Mouse (Mus musculus) embryonic facial prominence, embryonic 12.5 days (tissue): ENCODE data around the gene Thada. TPM values are rescaled to one million over a fixed set of nuclear protein-coding genes. Genes with fewer than 3 reads are reported as not detected.
"Not testable (repeated sequence)": the region's sequence is repeated elsewhere in the genome, so short reads cannot be mapped to it uniquely, and the experiment has no call there.

Experiments
- ATAC-seq: fragments of 200-750 bp; cut with Nextera tagmentation; 2 replicates; pipeline ENCODE4 v1.8.0; 2017; ENCODE audit not compliant: insufficient number of reproducible peaks, insufficient read depth, low FRiP score, low TSS enrichment
- H3K27ac ChIP-seq: fragments of 300-500 bp; sonication (generic); 2 replicates; pipeline ENCODE4 v1.5.1; 2016; ENCODE audit warnings: mild to moderate bottlenecking
- H3K27me3 ChIP-seq: fragments of 300-500 bp; sonication (generic); 2 replicates; pipeline ENCODE4 v1.6.1; 2016; ENCODE audit warnings: mild to moderate bottlenecking, moderate library complexity
- H3K36me3 ChIP-seq: fragments of 300-500 bp; sonication (generic); 2 replicates; pipeline ENCODE4 v1.6.1; 2016; ENCODE audit warnings: mild to moderate bottlenecking
- H3K4me1 ChIP-seq: fragments of 300-500 bp; sonication (generic); 2 replicates; pipeline ENCODE4 v1.6.1; 2016
- H3K4me2 ChIP-seq: fragments of 300-500 bp; sonication (generic); replicated peaks from 2 replicates; pipeline ENCODE4 v1.6.1; 2016; ENCODE audit warnings: mild to moderate bottlenecking, moderate library complexity
- H3K4me3 ChIP-seq: fragments of 300-500 bp; sonication (generic); 2 replicates; pipeline ENCODE4 v1.5.1; 2016; ENCODE audit warnings: mild to moderate bottlenecking
- H3K9ac ChIP-seq: fragments of 300-500 bp; sonication (generic); 2 replicates; pipeline ENCODE4 v1.6.1; 2016; ENCODE audit warnings: mild to moderate bottlenecking, moderate library complexity
- H3K9me3 ChIP-seq: fragments of 300-500 bp; sonication (generic); 2 replicates; pipeline ENCODE4 v1.6.1; 2016; ENCODE audit warnings: mild to moderate bottlenecking, moderate library complexity
- WGBS: fragments of 180-500 bp; shearing (Covaris S2); methylation state at CpG from one replicate; pipeline ENCODE4 v1.1.7; 2016; 5-methylcytosine and 5-hydroxymethylcytosine counted together
- polyA plus RNA-seq: library from polyadenylated mRNA; unstranded; fragments of >200 nt; fragmentation: Nextera tagmentation; extraction: Ambion mirVana; gene quantifications from 2 replicates; pipeline ENCODE4 v1.2.1, GENCODE M21; 2016

Thada gene
- polyA plus RNA-seq, 1 experiment from 2014 or later, result 10.2 TPM

DNA sequence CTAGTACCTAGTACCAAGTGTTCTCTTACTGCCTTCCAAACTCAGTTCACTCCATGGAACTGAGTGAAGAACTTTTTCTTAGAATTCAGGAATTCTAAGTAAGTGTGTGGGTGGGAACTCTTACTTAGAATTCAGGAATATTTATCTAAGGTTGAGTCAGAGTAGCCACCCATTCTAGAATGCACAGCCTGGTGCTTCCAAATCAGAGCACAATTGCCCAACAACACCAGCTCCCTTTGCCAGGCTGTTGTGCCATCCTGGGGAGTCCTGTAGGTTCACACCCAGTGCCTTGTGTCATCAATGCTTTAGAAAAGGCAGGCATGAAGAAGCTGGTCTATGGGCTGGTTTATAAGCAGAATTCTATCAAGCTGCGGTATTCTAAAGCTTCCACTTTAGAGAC lies 145.4 kb downstream of the Thada start:
- no peak for ATAC-seq
- Histone ChIP-seq H3K36me3 (no peaks in the 10 kb centered on the region), H3K4me3 (no peak overlapping the region), H3K4me1 (peaks cover 18% of the 10 kb centered on the region; the same call in 1 of the 2 replicates), H3K27me3 (no peaks in the 10 kb centered on the region), H3K27ac (no peak overlapping the region), H3K9me3 (no peaks in the 10 kb centered on the region), H3K9ac (no peak overlapping the region), H3K4me2 (no peak overlapping the region)
- WGBS, result 92% methylated on average over 1 of the region's 1 CpGs

DNA sequence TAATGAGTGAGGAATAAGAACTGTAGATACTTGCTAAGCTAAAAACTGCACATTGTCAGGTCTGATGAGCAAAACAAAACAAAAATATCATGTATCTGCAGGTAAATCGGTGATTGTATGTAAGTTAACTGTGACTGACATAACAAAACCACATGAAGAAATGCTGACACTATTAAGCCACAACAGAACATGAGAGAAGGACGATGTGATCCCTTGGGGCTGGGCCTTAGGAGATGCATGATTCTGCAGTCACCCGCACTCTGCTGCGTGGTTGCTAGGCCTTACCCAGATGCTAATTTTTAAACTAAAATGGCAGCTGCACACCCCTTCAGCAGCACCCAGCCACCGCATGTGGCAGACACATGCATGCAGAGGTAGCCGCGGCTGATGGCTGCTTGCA lies 151.7 kb downstream of the Thada start:
- no peaks in the 10 kb centered on the region for H3K27me3 ChIP-seq
- no peak for ATAC-seq
- H3K4me2 ChIP-seq, result no peak overlapping the region
- H3K4me1 ChIP-seq, result no peaks in the 10 kb centered on the region
- no peak overlapping the region for H3K4me3 ChIP-seq
- H3K9ac ChIP-seq, result no peak overlapping the region
- H3K27ac ChIP-seq, result no peak overlapping the region
- 85% methylated on average over 7 of the region's 7 CpGs for WGBS
- H3K36me3 ChIP-seq, result peaks cover 5% of the 10 kb centered on the region
- H3K9me3 ChIP-seq, result no peaks in the 10 kb centered on the region

DNA sequence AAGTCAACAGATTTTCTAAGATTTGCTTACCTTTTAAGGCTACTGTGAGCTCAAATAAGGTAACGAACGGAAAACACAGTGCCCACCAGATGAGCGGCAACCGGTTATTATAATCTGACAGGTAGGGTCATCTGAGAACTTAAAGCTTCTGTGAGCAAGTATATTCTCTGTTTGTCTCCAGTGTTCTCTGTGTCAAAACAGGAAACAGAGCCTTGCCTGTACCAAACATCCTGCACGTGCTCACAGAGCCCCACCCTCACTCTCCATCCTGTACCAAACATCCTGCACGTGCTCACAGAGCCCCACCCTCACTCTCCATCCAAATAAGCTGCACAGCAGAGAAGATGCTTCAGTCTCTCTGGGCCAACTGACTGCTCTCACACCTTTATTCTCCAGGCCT lies 152.5 kb downstream of the Thada start:
- Histone ChIP-seq H3K4me1 (no peaks in the 10 kb centered on the region), H3K4me3 (no peak overlapping the region), H3K9me3 (no peaks in the 10 kb centered on the region), H3K4me2 (no peak overlapping the region), H3K36me3 (peaks cover 14% of the 10 kb centered on the region), H3K27ac (no peak overlapping the region), H3K9ac (no peak overlapping the region), H3K27me3 (no peaks in the 10 kb centered on the region)
- ATAC-seq, result no peak
- WGBS, result 69% methylated on average over 6 of the region's 6 CpGs

DNA sequence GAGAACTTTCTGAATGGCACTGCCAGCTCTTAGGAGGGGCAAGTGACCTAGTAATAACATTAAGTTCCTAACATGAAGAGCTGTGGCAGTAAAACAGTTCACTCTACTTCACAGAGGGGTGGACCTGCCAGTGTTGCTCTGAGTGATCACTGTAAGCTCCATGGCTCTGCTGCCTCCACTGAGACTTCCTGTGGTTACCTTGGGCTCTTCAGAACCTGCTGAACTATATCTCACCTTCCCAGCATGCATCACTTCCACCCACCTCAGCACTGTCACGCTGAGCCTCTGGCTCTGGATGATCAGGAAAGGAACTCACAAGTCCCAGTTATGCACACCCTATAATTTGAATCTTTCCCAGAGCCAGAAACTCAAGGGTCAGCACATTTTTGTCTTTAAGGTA lies 159.9 kb downstream of the Thada start:
- no peak overlapping the region for H3K4me2 ChIP-seq
- peaks cover 18% of the 10 kb centered on the region for H3K36me3 ChIP-seq
- no peak for ATAC-seq

DNA sequence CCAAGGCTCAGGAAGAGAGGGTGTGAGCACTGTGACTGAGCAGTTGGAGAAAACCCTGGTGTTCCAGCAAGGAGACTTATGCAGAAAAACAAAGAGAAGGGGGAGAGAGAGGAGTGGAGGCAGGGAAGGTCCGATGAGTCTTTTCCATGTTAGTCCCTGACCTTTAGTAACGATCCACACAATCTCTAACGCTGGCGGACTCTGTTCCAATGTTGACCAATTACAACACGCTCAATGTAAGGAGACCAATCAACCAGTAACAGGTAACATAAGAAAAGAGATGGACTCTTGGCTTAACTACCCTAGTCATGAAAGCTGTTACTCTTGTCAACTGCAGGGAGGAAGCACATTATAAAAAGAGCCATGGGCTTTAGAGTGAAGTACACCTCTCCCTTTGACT lies 160.9 kb downstream of the Thada start:
- H3K4me3 ChIP-seq, result no peak overlapping the region
- ATAC-seq, result no peak
- H3K27me3 ChIP-seq, result no peaks in the 10 kb centered on the region
- no peak overlapping the region for H3K9ac ChIP-seq
- H3K36me3 ChIP-seq, result peaks cover 18% of the 10 kb centered on the region
- 94% methylated on average over 5 of the region's 5 CpGs for whole genome bisulfite sequencing
- H3K27ac ChIP-seq, result no peak overlapping the region
- 0 out of 2 replicates have a peak, but pooled peaks cover 11% of the 10 kb centered on the region for H3K4me1 ChIP-seq
- no peaks in the 10 kb centered on the region for H3K9me3 ChIP-seq
- no peak overlapping the region for H3K4me2 ChIP-seq

More for the DNA sequence above, 159.9 kb downstream of the Thada start:
- Histone ChIP-seq H3K9ac (no peak overlapping the region), H3K27ac (no peak overlapping the region), H3K27me3 (no peaks in the 10 kb centered on the region), H3K9me3 (no peaks in the 10 kb centered on the region), H3K4me1 (0 out of 2 replicates have a peak, but pooled peaks cover 11% of the 10 kb centered on the region), H3K4me3 (no peak overlapping the region)
- WGBS, result 73% methylated on average over 1 of the region's 1 CpGs

DNA sequence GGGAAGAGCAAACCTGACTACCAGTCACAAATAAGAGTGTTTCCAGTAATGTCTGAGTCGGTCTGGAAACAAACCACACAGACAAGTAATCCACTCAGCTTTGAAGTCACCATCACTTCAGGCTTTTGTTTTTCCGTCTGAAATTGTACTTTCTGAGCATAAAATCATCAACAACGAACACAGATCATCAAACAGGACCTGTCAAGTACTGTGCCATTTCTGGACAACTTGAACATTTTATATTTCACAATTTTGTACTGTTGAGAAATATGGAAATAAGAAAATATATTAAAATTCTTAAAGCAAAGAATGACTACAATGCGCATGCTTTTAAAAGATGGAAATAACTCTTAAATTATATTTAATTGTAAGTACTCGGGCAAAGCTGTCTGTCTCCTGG lies 161.9 kb downstream of the Thada start:
- Histone ChIP-seq H3K36me3 (peaks cover 11% of the 10 kb centered on the region), H3K4me3 (no peak overlapping the region), H3K27ac (no peak overlapping the region), H3K9me3 (no peaks in the 10 kb centered on the region), H3K9ac (no peak overlapping the region), H3K4me1 (0 out of 2 replicates have a peak, but pooled peaks cover 11% of the 10 kb centered on the region), H3K4me2 (no peak overlapping the region), H3K27me3 (no peaks in the 10 kb centered on the region)
- ATAC-seq, result no peak
- 80% methylated on average over 5 of the region's 5 CpGs for WGBS

DNA sequence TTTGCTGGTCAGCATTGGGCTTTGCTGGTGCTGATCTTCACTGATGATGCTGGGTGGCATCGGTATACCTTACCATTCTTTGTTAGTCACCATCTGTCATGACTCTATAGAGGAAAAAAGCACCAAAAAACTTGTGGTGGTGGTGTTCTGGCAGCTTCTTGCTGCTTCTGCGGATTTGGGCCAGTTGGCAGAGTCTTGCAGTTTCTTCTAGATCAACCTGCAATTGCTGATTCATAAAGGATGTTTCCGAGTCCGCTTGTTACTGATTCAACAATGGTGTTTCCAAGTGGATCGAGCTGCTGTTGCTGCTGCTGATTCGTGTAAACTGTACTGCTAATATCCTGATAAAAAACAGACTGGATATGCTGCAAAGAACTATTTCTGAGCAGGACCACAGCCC lies 168.0 kb downstream of the Thada start:
- Histone ChIP-seq H3K4me1 (0 out of 2 replicates have a peak, but pooled peaks cover 3% of the 10 kb centered on the region), H3K9ac (no peak overlapping the region), H3K4me3 (no peak overlapping the region), H3K36me3 (peaks cover 4% of the 10 kb centered on the region; the same call in 1 of the 2 replicates), H3K9me3 (no peaks in the 10 kb centered on the region), H3K27ac (no peak overlapping the region), H3K4me2 (no peak overlapping the region), H3K27me3 (no peaks in the 10 kb centered on the region)
- 95% methylated on average over 6 of the region's 6 CpGs for WGBS
- no peak for ATAC-seq

DNA sequence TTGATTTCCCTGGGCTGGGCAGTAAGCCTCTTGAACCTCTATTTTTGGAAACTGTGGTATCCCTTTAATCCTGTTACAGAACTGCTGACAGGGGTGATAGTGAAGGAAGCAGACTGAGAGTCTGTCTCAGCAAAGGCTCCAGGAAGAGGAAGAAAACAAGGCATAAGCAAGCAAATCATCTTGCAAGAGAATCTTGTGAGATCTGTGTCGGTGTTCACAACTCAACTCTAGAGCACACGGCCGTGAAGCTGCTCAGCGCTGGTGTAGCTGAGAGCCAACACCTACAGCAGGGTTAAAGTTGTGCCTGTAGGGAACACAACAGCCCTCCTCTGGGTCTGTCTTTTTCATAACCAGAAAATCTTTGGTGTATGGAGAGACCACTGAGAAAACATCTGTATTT lies 172.8 kb downstream of the Thada start:
- H3K9me3 ChIP-seq, result no peaks in the 10 kb centered on the region
- H3K4me3 ChIP-seq, result no peak overlapping the region
- 90% methylated on average over 4 of the region's 4 CpGs for WGBS
- H3K27ac ChIP-seq, result no peak overlapping the region
- ATAC-seq, result no peak
- peaks cover 7% of the 10 kb centered on the region; the same call in 1 of the 2 replicates for H3K36me3 ChIP-seq
- H3K9ac ChIP-seq, result no peak overlapping the region
- H3K4me2 ChIP-seq, result no peak overlapping the region
- no peaks in the 10 kb centered on the region for H3K27me3 ChIP-seq
- H3K4me1 ChIP-seq, result no peaks in the 10 kb centered on the region

DNA sequence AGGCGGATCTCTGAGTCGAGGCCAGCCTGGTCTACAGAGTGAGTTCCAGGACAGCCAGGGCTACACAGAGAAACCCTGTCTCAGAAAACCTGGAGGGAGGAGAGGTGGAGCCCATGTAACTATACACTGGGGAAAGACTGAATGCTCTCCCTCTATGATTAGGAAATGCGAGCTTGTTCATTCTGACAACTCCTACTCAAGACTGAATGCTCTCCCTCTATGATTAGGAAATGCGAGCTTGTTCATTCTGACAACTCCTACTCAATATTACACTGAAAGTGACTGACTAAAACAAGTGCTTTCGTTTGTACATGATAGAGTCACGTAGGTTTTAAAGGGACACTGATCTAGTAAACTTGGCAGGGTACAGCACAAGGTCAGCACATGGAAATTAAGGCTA lies 174.8 kb downstream of the Thada start:
- not testable (repeated sequence) for H3K9me3 ChIP-seq, H3K9ac ChIP-seq, H3K36me3 ChIP-seq, H3K4me1 ChIP-seq, ATAC-seq, H3K27me3 ChIP-seq, H3K4me3 ChIP-seq, H3K4me2 ChIP-seq, H3K27ac ChIP-seq
- 89% methylated on average over 6 of the region's 6 CpGs for WGBS

DNA sequence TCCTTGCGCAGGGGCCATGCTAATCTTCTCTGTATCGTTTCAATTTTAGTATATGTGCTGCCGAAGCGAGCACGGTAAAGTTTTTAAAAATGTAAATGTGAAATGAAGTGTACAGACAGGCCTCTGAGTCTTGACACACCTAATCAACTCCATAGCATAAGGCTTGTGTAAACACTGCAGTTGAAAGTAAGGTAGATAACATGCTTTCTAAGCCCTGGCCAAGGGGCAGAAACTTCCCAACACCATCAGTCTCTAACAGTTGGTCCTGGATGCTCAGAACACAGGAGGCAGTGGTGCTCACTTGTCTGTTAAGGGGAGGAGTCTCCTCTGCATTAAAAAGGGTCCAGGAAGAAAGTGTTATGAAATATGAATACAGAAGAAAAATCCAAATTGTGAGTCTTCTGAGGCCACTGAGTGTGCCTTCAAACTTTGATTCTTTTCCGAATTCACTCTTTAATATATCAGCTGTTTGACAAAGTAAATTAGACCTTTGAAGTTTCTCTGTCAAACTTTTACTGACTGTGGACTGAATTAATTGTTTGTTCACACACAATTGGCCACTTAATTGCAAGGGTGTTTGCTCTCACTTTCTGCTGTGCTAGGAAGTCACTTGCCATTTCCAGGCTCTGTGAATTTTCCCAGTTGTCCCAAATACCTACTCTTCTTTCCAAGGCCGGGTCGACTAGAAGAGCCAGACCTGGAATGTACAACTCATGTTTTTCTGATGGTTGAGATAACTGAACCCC lies 178.2 kb downstream of the Thada start:
- H3K4me3 ChIP-seq, result no peak overlapping the region
- H3K27ac ChIP-seq, result no peak overlapping the region
- no peak for ATAC-seq
- WGBS, result 91% methylated on average over 8 of the region's 8 CpGs
- H3K36me3 ChIP-seq, result 0 out of 2 replicates have a peak, but pooled peaks cover 3% of the 10 kb centered on the region
- H3K4me2 ChIP-seq, result no peak overlapping the region
- no peak overlapping the region for H3K9ac ChIP-seq
- H3K27me3 ChIP-seq, result no peaks in the 10 kb centered on the region
- H3K9me3 ChIP-seq, result no peaks in the 10 kb centered on the region
- H3K4me1 ChIP-seq, result no peaks in the 10 kb centered on the region

DNA sequence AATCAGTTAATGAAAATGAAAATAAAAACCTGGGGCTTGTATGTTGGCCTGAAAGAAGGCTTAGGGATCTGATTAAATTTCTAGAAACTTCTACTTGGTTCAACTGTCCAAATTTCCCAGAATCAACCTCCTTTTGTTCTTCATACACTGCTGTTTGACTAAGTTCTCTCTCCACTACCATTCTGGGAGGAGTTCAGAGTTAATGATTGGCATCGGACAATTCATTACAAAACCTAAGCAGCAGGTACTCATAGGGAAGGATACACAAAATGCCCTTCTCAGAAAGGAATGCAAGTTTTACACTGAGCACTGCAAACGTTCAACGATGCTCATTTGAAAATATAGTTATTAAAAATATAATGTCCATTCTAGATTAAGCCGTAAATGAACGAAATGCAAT lies 179.5 kb downstream of the Thada start:
- H3K4me1 ChIP-seq, result no peaks in the 10 kb centered on the region
- ATAC-seq, result no peak
- H3K27ac ChIP-seq, result no peak overlapping the region
- no peaks in the 10 kb centered on the region for H3K27me3 ChIP-seq
- H3K36me3 ChIP-seq, result 0 out of 2 replicates have a peak, but pooled peaks cover 3% of the 10 kb centered on the region
- H3K9ac ChIP-seq, result no peak overlapping the region
- no peak overlapping the region for H3K4me3 ChIP-seq
- 93% methylated on average over 5 of the region's 5 CpGs for WGBS
- H3K9me3 ChIP-seq, result no peaks in the 10 kb centered on the region
- H3K4me2 ChIP-seq, result no peak overlapping the region

DNA sequence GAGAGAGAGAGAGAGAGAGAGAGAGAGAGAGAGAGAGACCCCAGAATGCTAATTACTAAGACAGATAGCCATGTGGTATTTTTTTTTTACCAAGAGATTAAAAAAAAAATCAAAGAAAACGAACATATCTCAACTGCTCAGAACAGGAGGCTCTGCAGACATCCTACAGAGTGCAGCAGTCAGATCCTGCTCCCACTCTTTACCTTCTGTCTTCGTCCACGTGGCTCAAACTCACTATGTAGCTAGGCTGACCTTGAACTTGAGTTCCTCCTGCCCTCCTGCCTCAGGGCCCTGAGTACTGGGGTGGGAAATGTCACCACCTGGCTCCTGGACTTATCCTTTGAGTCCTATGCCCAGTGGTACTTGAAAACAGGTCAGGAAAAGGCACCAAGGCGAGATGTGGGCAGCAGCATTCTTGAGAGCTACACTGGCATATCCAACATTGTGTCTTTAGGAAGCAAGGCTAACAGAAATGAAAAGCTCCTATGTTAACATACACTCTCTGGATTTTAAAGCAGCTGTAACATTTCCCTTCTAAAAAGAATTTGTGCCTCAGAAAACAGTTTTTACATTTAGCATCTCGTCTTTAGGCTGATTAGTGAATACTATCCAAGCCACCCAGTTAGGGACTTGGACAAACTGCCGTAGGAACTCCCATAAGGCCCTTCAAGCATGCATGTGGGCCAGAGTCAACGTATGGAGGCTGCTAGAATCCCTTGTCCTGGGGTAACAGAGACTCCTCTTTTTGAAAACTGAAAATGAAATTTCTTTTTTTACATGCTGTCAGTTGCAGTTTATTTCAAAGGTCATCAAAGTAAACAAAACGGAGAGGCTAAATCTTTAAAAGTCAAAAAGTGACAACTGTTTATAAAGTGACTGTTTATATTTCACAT lies 183.4 kb downstream of the Thada start:
- H3K4me3 ChIP-seq, result no peak overlapping the region
- no peak overlapping the region for H3K27ac ChIP-seq
- no peak overlapping the region for H3K9ac ChIP-seq
- peaks cover 6% of the 10 kb centered on the region; the same call in 1 of the 2 replicates for H3K4me1 ChIP-seq
- no peak for ATAC-seq
- WGBS, result 80% methylated on average over 8 of the region's 8 CpGs
- no peaks in the 10 kb centered on the region for H3K9me3 ChIP-seq
- no peaks in the 10 kb centered on the region for H3K27me3 ChIP-seq
- no peak overlapping the region for H3K4me2 ChIP-seq
- H3K36me3 ChIP-seq, result no peaks in the 10 kb centered on the region
